Comparison of ENCODE assay signal across 19 mouse cellular contexts in the genomic region with DNA sequence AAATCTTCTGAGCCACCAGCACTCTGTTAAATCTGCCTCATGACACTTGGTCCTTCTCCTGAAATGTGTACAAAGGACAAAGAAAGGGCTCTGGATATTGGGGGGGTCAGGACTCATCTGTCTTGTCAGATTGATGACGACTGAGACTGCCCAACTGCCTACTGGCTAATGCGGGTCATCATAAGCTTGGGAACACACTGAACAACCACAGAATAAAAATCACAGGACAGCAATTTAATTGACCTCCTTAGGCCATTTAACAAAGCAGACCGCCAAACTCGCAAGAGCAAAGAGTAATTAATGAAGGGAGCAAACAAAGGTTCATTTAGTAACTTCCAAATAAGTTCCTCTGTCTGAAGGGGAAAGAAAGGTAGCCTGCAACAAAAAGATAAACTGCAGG.
"Had no signal": no experiment of that assay in that cellular context is flagged by ENCODE, and none has a peak within 500 bp of the region (broad histone marks: within the 10 kb centered on the region; RNA-seq: fewer than 3 reads in every experiment).

No protein-coding gene starts in this region.

- H3K9me3 ChIP-seq: limb, embryonic 10.5 days; limb, embryonic 13.5 days; liver, embryonic 12.5 days; liver, embryonic 15.5 days; lung, embryonic 15.5 days; megakaryocyte, embryonic 14.5 days; midbrain, embryonic 12.5 days; midbrain, embryonic 15.5 days; neural tube, embryonic 12.5 days; neural tube, embryonic 15.5 days had no signal

- ATAC-seq: liver, embryonic 12.5 days; midbrain, embryonic 15.5 days had no signal

- H3K36me3 ChIP-seq: limb, embryonic 10.5 days; limb, embryonic 13.5 days; liver, embryonic 12.5 days; liver, embryonic 15.5 days; lung, embryonic 15.5 days; midbrain, embryonic 12.5 days; midbrain, embryonic 15.5 days; neural tube, embryonic 12.5 days; neural tube, embryonic 15.5 days had no signal

- H3K4me1 ChIP-seq: limb, embryonic 10.5 days; liver, embryonic 12.5 days; liver, embryonic 15.5 days; lung, embryonic 15.5 days; megakaryocyte, embryonic 14.5 days; midbrain, embryonic 15.5 days; neural tube, embryonic 12.5 days; neural tube, embryonic 15.5 days had no signal

- H3K4me2 ChIP-seq: limb, embryonic 13.5 days; liver, embryonic 12.5 days; liver, embryonic 15.5 days; lung, embryonic 15.5 days; midbrain, embryonic 12.5 days; midbrain, embryonic 15.5 days; neural tube, embryonic 12.5 days; neural tube, embryonic 15.5 days had no signal

- H3K27me3 ChIP-seq: limb, embryonic 13.5 days; liver, embryonic 12.5 days; liver, embryonic 15.5 days; lung, embryonic 15.5 days; megakaryocyte, embryonic 14.5 days; midbrain, embryonic 12.5 days; midbrain, embryonic 15.5 days; neural tube, embryonic 12.5 days; neural tube, embryonic 15.5 days had no signal

- H3K4me3 ChIP-seq: limb, embryonic 10.5 days; limb, embryonic 13.5 days; liver, embryonic 12.5 days; liver, embryonic 15.5 days; lung, embryonic 15.5 days; megakaryocyte, embryonic 14.5 days; midbrain, embryonic 12.5 days; midbrain, embryonic 15.5 days; neural tube, embryonic 12.5 days; neural tube, embryonic 15.5 days had no signal

- H3K27ac ChIP-seq: kidney, postnatal 0 days; limb, embryonic 10.5 days; limb, embryonic 13.5 days; liver, embryonic 12.5 days; liver, embryonic 15.5 days; lung, embryonic 15.5 days; midbrain, embryonic 12.5 days; midbrain, embryonic 15.5 days; neural tube, embryonic 12.5 days; neural tube, embryonic 15.5 days had no signal

- H3K9ac ChIP-seq: limb, embryonic 13.5 days; liver, embryonic 12.5 days; liver, embryonic 15.5 days; lung, embryonic 15.5 days; midbrain, embryonic 12.5 days; midbrain, embryonic 15.5 days; neural tube, embryonic 12.5 days; neural tube, embryonic 15.5 days had no signal

- DNase-seq: kidney, adult 2 months; kidney, postnatal 25 days; liver; lung, adult 18-20 months; lung, postnatal 10 days; lung, postnatal 36 days; thymus, adult 18-20 months; thymus, postnatal 36 days had no signal
